Mouse (Mus musculus) MEL (cell line): Measurements from ENCODE around the gene Fndc3b. TPM values are rescaled to one million over a fixed set of nuclear protein-coding genes. Genes with fewer than 3 reads are reported as not detected.

Experiments
- DNase-seq: peaks from one replicate; pipeline ENCODE4 v3.0.0; 2011; ENCODE audit warnings: low read depth, low spot score
- H3K27ac ChIP-seq: 2 replicates; pipeline ENCODE4 v1.5.1; 2012; ENCODE audit warnings: low read depth, mild to moderate bottlenecking, control low read depth, low read length, moderate library complexity; ENCODE audit not compliant: control insufficient read depth
- H3K27me3 ChIP-seq, 2 experiments: fragments of 150-350 bp in 1 of 2; sonication (generic) in 1 of 2; 2 replicates each; pipeline ENCODE4 v1.6.1; 2012; ENCODE audit warnings: low read length in 2 of 2, mild to moderate bottlenecking in 2 of 2, improper control_type of control experiment in 1 of 2, moderate library complexity in 1 of 2; ENCODE audit not compliant: insufficient read depth in 2 of 2, control insufficient read depth in 1 of 2
- H3K36me3 ChIP-seq, 2 experiments: 2 replicates each; pipeline ENCODE4 v1.6.1; 2012 to 2014; ENCODE audit warnings: low read length in 2 of 2, improper control_type of control experiment in 1 of 2, inconsistent platforms in 1 of 2, mild to moderate bottlenecking in 1 of 2; ENCODE audit not compliant: insufficient read depth in 2 of 2, control insufficient read depth in 1 of 2
- H3K4me1 ChIP-seq, 2 experiments: fragments of 150-350 bp in 1 of 2; sonication (generic) in 1 of 2; 2 replicates each; pipeline ENCODE4 v1.6.1; 2012; ENCODE audit warnings: low read length in 2 of 2, improper control_type of control experiment in 1 of 2, mild to moderate bottlenecking in 1 of 2; ENCODE audit not compliant: insufficient read depth in 2 of 2, control insufficient read depth in 1 of 2
- H3K4me3 ChIP-seq, 2 experiments: fragments of 150-350 bp in 1 of 2; sonication (generic) in 1 of 2; 2 replicates each; pipeline ENCODE4 v1.5.1; 2012; ENCODE audit warnings: low read depth in 2 of 2, low read length in 2 of 2, mild to moderate bottlenecking in 2 of 2, moderate library complexity in 2 of 2, control low read depth in 1 of 2, improper control_type of control experiment in 1 of 2; ENCODE audit not compliant: control insufficient read depth in 1 of 2, insufficient read depth in 1 of 2
- H3K79me2 ChIP-seq: 2 replicates; pipeline ENCODE4 v1.6.1; 2012; ENCODE audit warnings: mild to moderate bottlenecking, low read length, moderate library complexity; ENCODE audit not compliant: control insufficient read depth, poor library complexity, insufficient read depth
- H3K9ac ChIP-seq: 2 replicates; pipeline ENCODE4 v1.6.1; 2012; ENCODE audit warnings: low read depth, mild to moderate bottlenecking, control low read depth, low read length, moderate library complexity; ENCODE audit not compliant: control insufficient read depth, poor library complexity, severe bottlenecking
- H3K9me3 ChIP-seq: fragments of 150-350 bp; sonication (generic); replicated peaks from 2 replicates; pipeline ENCODE4 v1.6.1; 2012; ENCODE audit warnings: mild to moderate bottlenecking, low read length, improper control_type of control experiment, moderate library complexity; ENCODE audit not compliant: insufficient read depth
- CHD1 ChIP-seq: IDR thresholded peaks from 2 replicates; pipeline ENCODE4 v1.6.1; 2012; ENCODE audit warnings: low read depth, mild to moderate bottlenecking, inconsistent platforms, low read length, improper control_type of control experiment
- CTCF ChIP-seq, 3 experiments: IDR thresholded peaks in 2 of 3; conservative IDR thresholded peaks in 1 of 3; 2 replicates each; pipeline ENCODE4 v1.5.1; 2011 to 2012; ENCODE audit warnings: low read length in 3 of 3, low read depth in 2 of 3, mild to moderate bottlenecking in 2 of 3, improper control_type of control experiment in 1 of 3, inconsistent platforms in 1 of 3, mixed read lengths in 1 of 3, moderate library complexity in 1 of 3; ENCODE audit not compliant: control insufficient read depth in 1 of 3, insufficient read depth in 1 of 3, poor library complexity in 1 of 3, severe bottlenecking in 1 of 3
- EP300 ChIP-seq, 2 experiments: IDR thresholded peaks; 2 replicates each; pipeline ENCODE4 v1.6.1; 2011; ENCODE audit warnings: improper control_type of control experiment in 2 of 2, low read length in 2 of 2, low read depth in 1 of 2, mild to moderate bottlenecking in 1 of 2
- GATA1 ChIP-seq: IDR thresholded peaks from 2 replicates; pipeline ENCODE4 v1.6.1; 2011; ENCODE audit warnings: low read depth, low read length, improper control_type of control experiment
- KAT2A ChIP-seq: conservative IDR thresholded peaks from 2 replicates; pipeline ENCODE4 v1.6.1; 2012; ENCODE audit warnings: low read depth, low read length, improper control_type of control experiment, inconsistent platforms
- MAZ ChIP-seq: IDR thresholded peaks from 2 replicates; pipeline ENCODE4 v1.6.1; 2012; ENCODE audit warnings: low read depth, mild to moderate bottlenecking, inconsistent platforms, low read length, improper control_type of control experiment
- MXI1 ChIP-seq: IDR thresholded peaks from 2 replicates; pipeline ENCODE4 v1.6.1; 2011; ENCODE audit warnings: mild to moderate bottlenecking, low read depth, low read length, improper control_type of control experiment
- MYB ChIP-seq: IDR thresholded peaks from 2 replicates; pipeline ENCODE4 v1.6.1; 2011; ENCODE audit warnings: mild to moderate bottlenecking, low read depth, low read length, improper control_type of control experiment
- NELFE ChIP-seq: IDR thresholded peaks from 2 replicates; pipeline ENCODE4 v1.6.1; 2011; ENCODE audit warnings: low read depth, low read length, improper control_type of control experiment
- POLR2A ChIP-seq, 2 experiments: IDR thresholded peaks; 2 replicates each; pipeline ENCODE4 v1.6.1; 2011 to 2012; ENCODE audit warnings: low read length in 2 of 2, mild to moderate bottlenecking in 2 of 2, control low read depth in 1 of 2, improper control_type of control experiment in 1 of 2, low read depth in 1 of 2, moderate library complexity in 1 of 2; ENCODE audit not compliant: control insufficient read depth in 1 of 2, insufficient read depth in 1 of 2, poor library complexity in 1 of 2
- POLR2AphosphoS2 ChIP-seq: IDR thresholded peaks from 2 replicates; pipeline ENCODE4 v1.6.1; 2011; ENCODE audit warnings: low read length, improper control_type of control experiment
- RAD21 ChIP-seq: IDR thresholded peaks from 2 replicates; pipeline ENCODE4 v1.6.1; 2011; ENCODE audit warnings: mild to moderate bottlenecking, low read depth, low read length, improper control_type of control experiment
- RCOR1 ChIP-seq: IDR thresholded peaks from 2 replicates; pipeline ENCODE4 v1.6.1; 2012; ENCODE audit warnings: low read depth, mild to moderate bottlenecking, inconsistent platforms, low read length, improper control_type of control experiment
- TCF12 ChIP-seq: IDR thresholded peaks from 2 replicates; pipeline ENCODE4 v1.6.1; 2014; ENCODE audit warnings: low read depth, mild to moderate bottlenecking, inconsistent platforms, low read length, improper control_type of control experiment, moderate library complexity
- UBTF ChIP-seq: IDR thresholded peaks from 2 replicates; pipeline ENCODE4 v1.6.1; 2012; ENCODE audit warnings: low read depth, mild to moderate bottlenecking, inconsistent platforms, low read length, improper control_type of control experiment, moderate library complexity, borderline replicate concordance; ENCODE audit not compliant: insufficient read depth
- ZC3H11A ChIP-seq: IDR thresholded peaks from 2 replicates; pipeline ENCODE4 v1.6.1; 2012; ENCODE audit warnings: low read depth, mild to moderate bottlenecking, inconsistent platforms, low read length, improper control_type of control experiment
- ZKSCAN1 ChIP-seq: IDR thresholded peaks from 2 replicates; pipeline ENCODE4 v1.6.1; 2012; ENCODE audit warnings: low read depth, mild to moderate bottlenecking, inconsistent platforms, low read length, improper control_type of control experiment, moderate library complexity
- ZNF384 ChIP-seq: IDR thresholded peaks from 2 replicates; pipeline ENCODE4 v1.6.1; 2012; ENCODE audit warnings: low read depth, mild to moderate bottlenecking, inconsistent platforms, low read length, improper control_type of control experiment
- polyA plus RNA-seq, 2 experiments: library from polyadenylated mRNA; stranded (reverse) in 1 of 2; unstranded in 1 of 2; fragments of >175 nt in 1 of 2; fragments of >200 nt in 1 of 2; gene quantifications; 2 replicates each; pipeline versions ENCODE4 v1.2.1 to v1.2.4; 2012; ENCODE audit warnings: low replicate concordance in 2 of 2, low read depth in 1 of 2; ENCODE audit not compliant: insufficient read length in 2 of 2, insufficient read depth in 1 of 2, missing spikeins in 1 of 2
- total RNA-seq: library from RNA; depleted of rRNA; stranded (reverse); fragments of 300-350 nt; gene quantifications from 2 replicates; pipeline ENCODE4 v1.2.3, GENCODE M21; 2012

Gene Fndc3b
- total and polyA plus RNA-seq, 3 experiments, result not detected

DNA sequence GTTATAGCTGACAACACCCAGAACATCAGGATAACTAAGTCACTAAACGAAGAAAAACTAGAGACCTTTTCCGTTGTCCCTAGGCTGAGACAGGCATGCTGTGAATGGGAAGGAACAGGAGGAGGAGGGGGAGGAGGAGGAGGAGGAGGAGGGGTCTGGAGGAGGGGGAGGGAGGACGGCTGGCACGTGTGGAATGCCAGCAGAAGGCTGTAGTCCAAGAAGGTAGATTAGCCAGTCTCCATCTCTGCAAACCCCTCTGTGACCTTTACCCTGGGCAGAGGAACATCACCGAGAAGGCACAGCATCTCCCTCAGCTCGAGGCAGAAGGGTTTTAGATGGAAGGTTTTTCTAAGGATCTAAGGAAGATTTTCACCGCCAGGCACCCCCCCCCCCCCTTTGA, 17.1 kb upstream of the Fndc3b start:
- no peak for DNase-seq
- no peak overlapping the region for H3K4me3 ChIP-seq
- H3K27me3 ChIP-seq, result no peaks in the 10 kb centered on the region
- no peaks in the 10 kb centered on the region for H3K36me3 ChIP-seq
- TF ChIP-seq RAD21 (no peak), EP300 (IDR thresholded peaks at IDR 0.05; ENCODE audit: low read depth in 1 of 2, low read length in 2 of 2) (no peak), RCOR1 (no peak), MAZ (no peak), NELFE (no peak), TCF12 (no peak), CHD1 (no peak), POLR2A (IDR thresholded peaks at IDR 0.05; ENCODE audit: control insufficient read depth in 1 of 2, insufficient read depth in 1 of 2, low read depth in 1 of 2, low read length in 2 of 2, poor library complexity in 1 of 2) (no peak), ZKSCAN1 (no peak), MXI1 (no peak), ZNF384 (no peak), UBTF (no peak), CTCF (IDR thresholded peaks at IDR 0.05 in 2 of 3, conservative IDR thresholded peaks at IDR 0.05 in 1 of 3; ENCODE audit: control insufficient read depth in 1 of 3, insufficient read depth in 1 of 3, low read depth in 2 of 3, low read length in 3 of 3, poor library complexity in 1 of 3, severe bottlenecking in 1 of 3) (no peak), MYB (no peak), POLR2AphosphoS2 (no peak), GATA1 (no peak)
- no peak overlapping the region for H3K9ac ChIP-seq
- no peaks in the 10 kb centered on the region for H3K4me1 ChIP-seq
- no peak overlapping the region for H3K27ac ChIP-seq
- H3K9me3 ChIP-seq, result no peaks in the 10 kb centered on the region
- no peaks in the 10 kb centered on the region for H3K79me2 ChIP-seq

DNA sequence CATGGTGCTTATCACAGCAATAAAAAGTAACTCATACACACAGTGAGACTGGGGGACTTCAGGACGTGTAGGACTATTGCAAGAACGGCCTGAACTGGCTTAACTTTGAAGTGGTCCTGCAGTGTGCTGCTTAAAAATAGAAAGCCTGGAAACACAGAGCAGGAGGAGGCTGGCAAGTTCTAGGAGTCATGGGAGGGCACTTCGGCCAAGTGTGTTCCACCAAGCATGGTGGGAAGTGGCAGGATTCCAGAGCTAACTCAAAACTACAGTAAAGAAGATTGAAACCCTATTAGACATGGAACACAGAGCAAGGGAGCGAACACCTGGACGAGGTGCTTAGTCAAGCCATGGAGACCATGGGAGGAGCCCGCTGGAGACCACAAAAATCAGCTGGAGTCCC, 14.6 kb upstream of the Fndc3b start:
- TF ChIP-seq EP300 (IDR thresholded peaks at IDR 0.05; ENCODE audit: low read depth in 1 of 2, low read length in 2 of 2) (no peak), KAT2A (no peak)
- DNase-seq, result no peak
- Histone ChIP-seq H3K27ac (no peak overlapping the region), H3K4me3 (no peak overlapping the region), H3K9ac (no peak overlapping the region), H3K36me3 (no peaks in the 10 kb centered on the region), H3K79me2 (no peaks in the 10 kb centered on the region), H3K4me1 (no peaks in the 10 kb centered on the region), H3K9me3 (no peaks in the 10 kb centered on the region), H3K27me3 (no peaks in the 10 kb centered on the region)

DNA sequence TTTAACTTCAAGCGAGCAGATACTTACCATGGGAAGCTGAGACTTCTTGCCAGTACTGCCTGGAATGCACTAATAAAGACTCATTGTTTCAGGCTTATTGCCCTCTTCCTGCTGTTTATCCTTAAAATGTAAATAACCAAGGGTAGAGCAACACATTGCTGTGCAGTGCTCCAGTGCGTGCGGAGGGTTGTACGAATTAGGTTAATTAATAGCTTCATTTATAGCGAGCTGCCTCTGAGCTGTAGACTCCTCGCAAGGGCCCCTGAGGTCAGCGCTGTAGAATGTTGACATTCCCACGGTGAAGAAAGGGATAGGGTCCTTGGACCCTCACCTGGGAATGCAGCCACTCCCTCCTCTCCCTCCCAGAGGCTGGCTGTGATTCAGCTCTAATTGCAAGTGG, 13.1 kb upstream of the Fndc3b start:
- Histone ChIP-seq H3K27ac (no peak overlapping the region), H3K36me3 (no peaks in the 10 kb centered on the region), H3K27me3 (no peaks in the 10 kb centered on the region), H3K4me1 (no peaks in the 10 kb centered on the region), H3K79me2 (no peaks in the 10 kb centered on the region), H3K4me3 (no peak overlapping the region), H3K9ac (no peak overlapping the region), H3K9me3 (no peaks in the 10 kb centered on the region)
- TF ChIP-seq ZC3H11A, result no peak
- DNase-seq, result no peak
